Mouse (Mus musculus): Measurements from ENCODE around the gene Snrpa.

DNA sequence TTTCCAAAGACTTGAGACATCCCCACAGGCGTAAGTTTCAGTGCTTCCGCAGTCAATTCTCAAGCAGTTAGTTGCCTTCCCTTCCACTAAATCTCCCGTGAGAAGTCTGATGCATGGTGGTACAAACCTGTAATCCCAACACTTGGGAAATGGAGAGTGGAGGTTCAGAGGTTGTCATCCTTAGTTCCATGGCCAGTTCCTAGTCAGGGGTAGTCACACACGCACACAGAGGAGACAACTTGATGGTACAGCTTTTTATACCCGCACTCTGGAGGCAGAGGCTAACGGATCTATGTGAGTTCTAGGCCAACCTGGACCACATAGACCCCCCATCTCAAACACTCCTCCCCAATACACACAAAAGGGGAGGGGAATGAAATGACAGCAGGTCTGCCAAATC is 32.8 kb upstream of the Snrpa start:
- no peak for TF ChIP-seq CTCF (IDR thresholded peaks at IDR 0.05; ENCODE audit: control insufficient read depth, insufficient read depth, low read length)
- TF ChIP-seq POLR2A (IDR thresholded peaks at IDR 0.05; ENCODE audit: borderline replicate concordance, control insufficient read depth, low read depth, low read length) = no peak

Measured in bone marrow, adult 2 months (tissue).